Mouse (Mus musculus): ENCODE measurements around the gene Haao. TPM values are rescaled to one million over a fixed set of nuclear protein-coding genes. Genes with fewer than 3 reads are reported as not detected.
A peak's percentile ranks its signal among the peaks of the same experiment; 100 is the strongest.

Haao gene
- polyA plus RNA-seq (2016; fragmentation: Nextera tagmentation; extraction: Ambion mirVana): 0.25 and 0.36 TPM in 2 replicates

GRCm38 (mm10) chr17:83847815-83848214 is at the start of gene Haao:
Haao (minus strand) TSS chr17:83847963.
- H3K4me1 ChIP-seq: peaks cover 31% of the 10 kb centered on the region
- peaks cover 21% of the 10 kb centered on the region for H3K27me3 ChIP-seq (ENCODE audit: poor library complexity, severe bottlenecking)
- no peaks in the 10 kb centered on the region for H3K36me3 ChIP-seq (replicated peaks)
- no peak for DNase-seq (ENCODE audit: extremely low spot score, low spot score)
- H3K4me3 ChIP-seq: no peak within 1 kb of the TSS
- 81% methylated on average over 3 of the region's 3 CpGs for WGBS
- no peak within 1 kb of the TSS for H3K27ac ChIP-seq
- no peaks in the 10 kb centered on the region for H3K9me3 ChIP-seq

DNA sequence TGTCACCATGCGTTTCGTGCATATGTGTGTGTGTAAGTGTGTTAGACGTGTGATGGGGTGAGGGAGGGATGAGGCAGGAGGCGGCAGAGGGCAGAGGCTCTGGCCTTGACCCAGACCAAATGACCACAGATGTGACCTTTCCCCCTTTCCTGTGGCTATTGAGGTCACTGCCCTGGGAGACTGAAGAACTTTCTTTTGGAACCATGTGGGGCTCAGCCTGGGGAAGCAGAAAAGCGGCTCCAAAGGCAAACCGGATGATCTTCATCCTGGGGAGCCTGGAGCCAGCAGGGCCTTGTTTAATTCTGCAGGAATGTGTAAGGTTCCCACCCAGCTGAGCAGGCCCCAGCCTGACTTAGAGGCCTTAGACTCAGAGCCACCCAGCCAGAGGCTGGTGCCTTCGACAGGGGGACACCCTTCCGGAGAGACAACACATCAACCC is 49.6 kb upstream of the Haao start:
- Histone ChIP-seq H3K4me1 (peaks cover 31% of the 10 kb centered on the region), H3K27me3 (ENCODE audit: poor library complexity, severe bottlenecking) (0 out of 2 replicates have a peak, but pooled peaks cover 16% of the 10 kb centered on the region), H3K27ac (peak overlapping the region; percentile 75), H3K9me3 (no peaks in the 10 kb centered on the region), H3K4me3 (no peak overlapping the region), H3K36me3 (replicated peaks) (no peaks in the 10 kb centered on the region)
- WGBS: 59% methylated on average over 8 of the region's 8 CpGs
- DNase-seq (ENCODE audit: extremely low spot score, low spot score): no peak

DNA sequence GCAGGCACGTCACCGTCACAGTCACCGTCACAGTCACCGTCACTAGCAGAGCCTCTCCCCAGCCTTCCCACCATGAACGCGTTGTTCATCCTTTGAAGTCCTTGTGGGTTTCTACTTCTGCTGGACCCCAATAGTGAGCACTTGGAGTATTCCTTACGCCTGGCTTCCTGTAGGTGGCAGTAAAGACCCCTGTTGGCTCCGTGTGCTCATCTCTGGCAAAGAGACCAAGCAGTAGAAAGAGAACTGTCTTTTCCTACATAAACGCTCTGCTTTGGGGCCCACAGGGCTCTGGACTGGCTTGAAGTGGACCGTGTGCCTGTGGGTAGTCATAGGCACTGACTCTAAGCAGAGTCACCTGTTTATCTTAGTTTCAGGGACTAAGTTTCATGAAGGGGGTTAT is 49.0 kb upstream of the Haao start:
- H3K4me3 ChIP-seq: no peak overlapping the region
- H3K4me1 ChIP-seq: peaks cover 27% of the 10 kb centered on the region
- 30% methylated on average over 10 of the region's 10 CpGs for WGBS
- 0 out of 2 replicates have a peak overlapping the region, but pooled peaks have one; percentile 26 for H3K27ac ChIP-seq
- no peaks in the 10 kb centered on the region for H3K9me3 ChIP-seq
- DNase-seq (ENCODE audit: extremely low spot score, low spot score): peak; percentile 53
- H3K36me3 ChIP-seq (replicated peaks): no peaks in the 10 kb centered on the region
- H3K27me3 ChIP-seq (ENCODE audit: poor library complexity, severe bottlenecking): 0 out of 2 replicates have a peak, but pooled peaks cover 10% of the 10 kb centered on the region

DNA sequence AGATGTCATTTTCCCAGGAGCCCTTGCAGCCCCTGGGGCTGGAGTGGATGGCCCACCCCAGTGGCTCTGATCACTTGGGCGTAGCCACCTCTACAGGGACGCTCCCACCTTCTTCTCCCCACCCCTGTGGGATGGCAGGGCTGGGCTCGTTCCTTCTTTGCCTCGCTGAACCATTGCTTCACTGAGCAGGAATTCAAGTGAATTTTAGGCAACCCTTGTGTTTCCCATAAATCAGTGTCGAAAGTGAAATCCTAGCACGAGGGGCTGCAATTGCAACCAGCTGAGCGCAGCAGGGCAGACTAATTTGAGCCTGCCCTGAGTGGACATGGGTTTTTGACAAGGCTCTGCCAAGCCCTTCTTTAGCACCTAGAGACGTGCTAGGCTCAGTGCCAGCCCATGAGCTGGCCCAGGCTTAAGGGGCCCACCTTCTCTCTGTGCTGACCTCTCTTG is 47.6 kb upstream of the Haao start:
- 75% methylated on average over 8 of the region's 8 CpGs for WGBS
- Histone ChIP-seq H3K4me1 (peaks cover 33% of the 10 kb centered on the region), H3K4me3 (no peak overlapping the region), H3K27me3 (ENCODE audit: poor library complexity, severe bottlenecking) (no peaks in the 10 kb centered on the region), H3K36me3 (replicated peaks) (no peaks in the 10 kb centered on the region), H3K9me3 (no peaks in the 10 kb centered on the region), H3K27ac (peak overlapping the region; percentile 51)
- no peak for DNase-seq (ENCODE audit: extremely low spot score, low spot score)

- Histone ChIP-seq H3K9me3 (no peaks in the 10 kb centered on the region), H3K4me1 (peaks cover 34% of the 10 kb centered on the region), H3K27ac (no peak overlapping the region), H3K4me3 (no peak overlapping the region), H3K36me3 (replicated peaks) (no peaks in the 10 kb centered on the region), H3K27me3 (ENCODE audit: poor library complexity, severe bottlenecking) (no peaks in the 10 kb centered on the region)
- no peak for DNase-seq (ENCODE audit: extremely low spot score, low spot score)
- 92% methylated on average over 4 of the region's 4 CpGs for WGBS
Measured at GRCm38 (mm10) chr17:83893134-83893533, 45.4 kb upstream of the Haao start.

DNA sequence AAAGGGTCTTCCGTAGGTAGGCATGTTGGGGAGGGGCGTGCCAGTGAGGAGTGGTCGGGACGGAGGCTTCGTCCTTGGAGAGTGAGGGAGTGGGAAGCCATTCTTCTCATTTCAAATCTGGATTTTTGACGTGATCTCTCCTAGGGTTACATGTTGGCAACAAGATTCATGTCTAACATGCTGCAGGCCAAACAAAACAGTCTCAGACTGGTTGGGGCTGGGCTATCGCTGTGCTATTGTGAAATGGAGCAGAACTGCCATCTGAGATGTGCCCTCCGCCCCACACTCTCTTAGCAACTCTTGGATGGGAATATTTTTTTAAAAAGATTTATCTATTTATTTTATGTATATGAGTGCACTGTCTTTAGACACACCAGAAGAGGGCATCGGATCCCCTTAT is 44.1 kb upstream of the Haao start:
- Histone ChIP-seq H3K4me1 (peaks cover 22% of the 10 kb centered on the region), H3K36me3 (replicated peaks) (no peaks in the 10 kb centered on the region), H3K27me3 (ENCODE audit: poor library complexity, severe bottlenecking) (no peaks in the 10 kb centered on the region), H3K9me3 (no peaks in the 10 kb centered on the region), H3K27ac (0 out of 2 replicates have a peak overlapping the region, but pooled peaks have one; percentile 20), H3K4me3 (no peak overlapping the region)
- DNase-seq (ENCODE audit: extremely low spot score, low spot score): no peak
- 85% methylated on average over 9 of the region's 9 CpGs for WGBS

DNA sequence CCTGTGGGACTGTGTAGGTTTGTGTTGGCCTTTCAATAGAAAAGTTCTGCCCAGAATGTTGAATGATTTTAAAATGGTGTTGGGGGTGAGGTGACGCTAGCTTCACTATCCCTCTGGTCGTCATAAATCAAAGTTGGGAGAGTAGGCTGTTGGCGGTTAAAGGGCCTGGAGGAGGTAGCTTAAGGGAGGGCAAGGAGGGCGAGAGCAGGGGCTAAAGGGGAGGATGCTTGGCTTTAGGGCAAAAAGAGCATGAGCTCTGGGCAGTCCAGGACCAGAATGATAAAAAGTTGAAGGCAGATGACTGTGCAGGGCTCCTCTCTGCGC is 42.6 kb upstream of the Haao start:
- WGBS: 90% methylated on average over 5 of the region's 5 CpGs
- no peak overlapping the region for H3K27ac ChIP-seq

DNA sequence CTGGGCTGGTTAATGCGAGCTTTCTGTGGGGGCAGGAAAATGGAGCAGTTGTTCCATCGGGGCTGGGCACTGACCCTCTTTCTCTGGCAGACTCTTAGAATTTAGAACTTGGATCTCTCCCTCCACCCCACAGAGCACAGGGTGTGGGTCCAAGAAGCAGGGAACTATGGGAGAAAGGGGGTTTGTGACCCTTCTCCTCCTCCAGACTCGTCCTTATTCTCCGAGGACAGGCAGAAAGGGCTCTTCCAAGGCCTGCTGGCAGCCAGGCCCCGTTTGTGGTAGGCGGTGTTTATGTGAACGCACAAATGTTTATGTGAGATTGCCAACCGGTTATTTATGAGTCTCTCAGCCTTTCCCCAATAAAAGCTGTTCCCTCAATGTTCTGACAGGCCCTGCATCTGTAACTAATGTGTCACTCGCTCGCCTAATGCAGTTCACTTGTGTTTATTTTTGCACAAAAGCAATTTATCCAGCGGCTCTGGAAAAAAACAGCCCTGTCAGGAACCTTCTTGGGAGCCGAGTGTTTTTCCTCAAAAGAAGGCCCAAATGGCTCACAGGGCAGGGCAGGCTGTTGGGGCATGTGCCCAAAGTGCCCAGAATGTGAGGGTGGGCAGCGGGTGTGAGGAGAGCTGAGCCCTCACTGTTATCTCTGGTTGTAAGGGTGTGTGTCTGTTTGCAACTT is 42.1 kb upstream of the Haao start:
- H3K36me3 ChIP-seq (replicated peaks): no peaks in the 10 kb centered on the region
- H3K27ac ChIP-seq: no peak overlapping the region
- H3K4me1 ChIP-seq: peaks cover 9% of the 10 kb centered on the region; the same call in 1 of the 2 replicates
- H3K4me3 ChIP-seq: no peak overlapping the region
- DNase-seq (ENCODE audit: extremely low spot score, low spot score): no peak
- H3K9me3 ChIP-seq: no peaks in the 10 kb centered on the region
- WGBS: 87% methylated on average over 13 of the region's 13 CpGs
- no peaks in the 10 kb centered on the region for H3K27me3 ChIP-seq (ENCODE audit: poor library complexity, severe bottlenecking)

More for the DNA sequence above, 42.6 kb upstream of the Haao start:
- H3K27me3 ChIP-seq (ENCODE audit: poor library complexity, severe bottlenecking): no peaks in the 10 kb centered on the region
- DNase-seq (ENCODE audit: extremely low spot score, low spot score): no peak
- H3K9me3 ChIP-seq: no peaks in the 10 kb centered on the region
- peaks cover 9% of the 10 kb centered on the region; the same call in 1 of the 2 replicates for H3K4me1 ChIP-seq
- H3K36me3 ChIP-seq (replicated peaks): no peaks in the 10 kb centered on the region
- no peak overlapping the region for H3K4me3 ChIP-seq

- Histone ChIP-seq H3K4me3 (no peak overlapping the region), H3K9me3 (no peaks in the 10 kb centered on the region), H3K27ac (no peak overlapping the region), H3K4me1 (peaks cover 9% of the 10 kb centered on the region; the same call in 1 of the 2 replicates), H3K27me3 (ENCODE audit: poor library complexity, severe bottlenecking) (no peaks in the 10 kb centered on the region), H3K36me3 (replicated peaks) (no peaks in the 10 kb centered on the region)
- DNase-seq (ENCODE audit: extremely low spot score, low spot score): no peak
- 92% methylated on average over 5 of the region's 5 CpGs for WGBS
Measured at GRCm38 (mm10) chr17:83889329-83889690, 41.5 kb upstream of the Haao start.

- no peaks in the 10 kb centered on the region for H3K36me3 ChIP-seq (replicated peaks)
Measured at GRCm38 (mm10) chr17:83887241-83887640, 39.5 kb upstream of the Haao start.

GRCm38 (mm10) chr17:83886395-83886794 is 38.6 kb upstream of the Haao start:
- no peak for DNase-seq (ENCODE audit: extremely low spot score, low spot score)
- WGBS: 89% methylated on average over 3 of the region's 3 CpGs
- H3K27ac ChIP-seq: no peak overlapping the region
- H3K9me3 ChIP-seq: no peaks in the 10 kb centered on the region
- H3K4me3 ChIP-seq: no peak overlapping the region
- no peaks in the 10 kb centered on the region for H3K36me3 ChIP-seq (replicated peaks)
- H3K27me3 ChIP-seq (ENCODE audit: poor library complexity, severe bottlenecking): no peaks in the 10 kb centered on the region
- H3K4me1 ChIP-seq: peaks cover 4% of the 10 kb centered on the region; the same call in 1 of the 2 replicates

More at GRCm38 (mm10) chr17:83887241-83887640, 39.5 kb upstream of the Haao start:
- Histone ChIP-seq H3K9me3 (no peaks in the 10 kb centered on the region), H3K27ac (no peak overlapping the region), H3K4me3 (no peak overlapping the region), H3K4me1 (peaks cover 9% of the 10 kb centered on the region; the same call in 1 of the 2 replicates), H3K27me3 (ENCODE audit: poor library complexity, severe bottlenecking) (no peaks in the 10 kb centered on the region)
- DNase-seq (ENCODE audit: extremely low spot score, low spot score): no peak
- WGBS: 89% methylated on average over 5 of the region's 5 CpGs

- Histone ChIP-seq H3K4me1 (peaks cover 3% of the 10 kb centered on the region; the same call in 1 of the 2 replicates), H3K27ac (no peak overlapping the region), H3K9me3 (no peaks in the 10 kb centered on the region), H3K4me3 (no peak overlapping the region), H3K27me3 (ENCODE audit: poor library complexity, severe bottlenecking) (no peaks in the 10 kb centered on the region), H3K36me3 (replicated peaks) (no peaks in the 10 kb centered on the region)
- no peak for DNase-seq (ENCODE audit: extremely low spot score, low spot score)
- WGBS: 88% methylated on average over 5 of the region's 5 CpGs
Measured at GRCm38 (mm10) chr17:83885750-83886149, 38.0 kb upstream of the Haao start.

- no peak for DNase-seq (ENCODE audit: extremely low spot score, low spot score)
- Histone ChIP-seq H3K36me3 (replicated peaks) (no peaks in the 10 kb centered on the region), H3K27me3 (ENCODE audit: poor library complexity, severe bottlenecking) (no peaks in the 10 kb centered on the region), H3K4me1 (no peaks in the 10 kb centered on the region; the same call in 1 of the 2 replicates), H3K4me3 (no peak overlapping the region), H3K27ac (no peak overlapping the region), H3K9me3 (no peaks in the 10 kb centered on the region)
- WGBS: 91% methylated on average over 13 of the region's 13 CpGs
Measured at GRCm38 (mm10) chr17:83885021-83885582, 37.3 kb upstream of the Haao start.
